Mouse (Mus musculus): ENCODE measurements around the gene Elmo3.

DNA sequence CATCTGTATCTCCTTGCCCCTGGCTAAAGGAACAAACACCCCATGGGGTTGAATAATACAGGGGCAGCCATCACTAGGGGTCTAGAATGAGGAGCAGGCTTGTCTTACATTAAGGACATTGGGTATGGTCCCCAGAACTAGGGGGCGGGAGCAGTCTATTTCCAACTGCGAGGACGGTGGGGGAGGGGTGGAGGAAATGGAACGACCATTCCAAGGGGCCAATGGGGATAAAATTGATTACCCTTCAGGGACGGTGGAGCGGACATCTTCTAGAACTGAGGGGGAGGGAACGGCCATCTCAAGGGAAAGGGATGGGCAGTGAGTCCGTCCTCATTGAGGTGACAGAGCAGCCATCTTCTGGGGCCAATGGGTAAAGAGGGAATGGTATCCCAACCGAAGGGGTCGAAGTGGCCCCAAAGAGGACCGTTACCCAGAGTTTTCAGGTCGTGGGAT is 20.3 kb downstream of the Elmo3 start:
- TF ChIP-seq POLR2A (IDR thresholded peaks at IDR 0.05; ENCODE audit: insufficient read depth, low read depth, low read length) (no peak), CTCF (IDR thresholded peaks at IDR 0.05) (no peak)
